Mouse (Mus musculus) heart, embryonic 13.5 days (tissue): Measurements from ENCODE around the gene Pkig. TPM values are rescaled to one million over a fixed set of nuclear protein-coding genes. Genes with fewer than 3 reads are reported as not detected.
"Not testable (repeated sequence)": the region's sequence is repeated elsewhere in the genome, so short reads cannot be mapped to it uniquely, and the experiment has no call there.

Experiments
- ATAC-seq: fragments of 200-750 bp; cut with Nextera tagmentation; 2 replicates; pipeline ENCODE4 v1.8.0; 2017; ENCODE audit warnings: moderate TSS enrichment; ENCODE audit not compliant: insufficient number of reproducible peaks, low FRiP score, low TSS enrichment; ENCODE audit errors: extremely low read depth
- H3K27ac ChIP-seq: fragments of 300-500 bp; sonication (generic); replicated peaks from 2 replicates; pipeline ENCODE4 v1.5.1; 2015; ENCODE audit warnings: moderate library complexity, mild to moderate bottlenecking, inconsistent platforms
- H3K27me3 ChIP-seq: fragments of 300-500 bp; sonication (generic); replicated peaks from 2 replicates; pipeline ENCODE4 v1.6.1; 2015; ENCODE audit warnings: mild to moderate bottlenecking, inconsistent platforms
- H3K36me3 ChIP-seq: fragments of 300-500 bp; sonication (generic); 2 replicates; pipeline ENCODE4 v1.6.1; 2015; ENCODE audit warnings: mild to moderate bottlenecking, inconsistent platforms
- H3K4me1 ChIP-seq: fragments of 300-500 bp; sonication (generic); 2 replicates; pipeline ENCODE4 v1.6.1; 2015; ENCODE audit warnings: inconsistent platforms
- H3K4me2 ChIP-seq: fragments of 300-500 bp; sonication (generic); 2 replicates; pipeline ENCODE4 v1.6.1; 2015; ENCODE audit warnings: inconsistent platforms, mild to moderate bottlenecking, moderate library complexity
- H3K4me3 ChIP-seq: fragments of 300-500 bp; sonication (generic); 2 replicates; pipeline ENCODE4 v1.5.1; 2015; ENCODE audit warnings: moderate library complexity, mild to moderate bottlenecking, inconsistent platforms
- H3K9ac ChIP-seq: fragments of 300-500 bp; sonication (generic); 2 replicates; pipeline ENCODE4 v1.6.1; 2015; ENCODE audit warnings: inconsistent platforms, mild to moderate bottlenecking, moderate library complexity
- H3K9me3 ChIP-seq: fragments of 300-500 bp; sonication (generic); 2 replicates; pipeline ENCODE4 v1.6.1; 2016; ENCODE audit warnings: inconsistent platforms
- WGBS: fragments of 180-500 bp; shearing (Covaris S2); methylation state at CpG from one replicate; pipeline ENCODE4 v1.1.7; 2015; ENCODE audit warnings: mixed read lengths; 5-methylcytosine and 5-hydroxymethylcytosine counted together
- polyA plus RNA-seq: library from polyadenylated mRNA; unstranded; fragments of >200 nt; fragmentation: Nextera tagmentation; extraction: Ambion mirVana; gene quantifications from 2 replicates; pipeline ENCODE4 v1.2.1, GENCODE M21; 2015

Pkig gene
- polyA plus RNA-seq, 1 experiment from 2014 or later, result 233 TPM

DNA sequence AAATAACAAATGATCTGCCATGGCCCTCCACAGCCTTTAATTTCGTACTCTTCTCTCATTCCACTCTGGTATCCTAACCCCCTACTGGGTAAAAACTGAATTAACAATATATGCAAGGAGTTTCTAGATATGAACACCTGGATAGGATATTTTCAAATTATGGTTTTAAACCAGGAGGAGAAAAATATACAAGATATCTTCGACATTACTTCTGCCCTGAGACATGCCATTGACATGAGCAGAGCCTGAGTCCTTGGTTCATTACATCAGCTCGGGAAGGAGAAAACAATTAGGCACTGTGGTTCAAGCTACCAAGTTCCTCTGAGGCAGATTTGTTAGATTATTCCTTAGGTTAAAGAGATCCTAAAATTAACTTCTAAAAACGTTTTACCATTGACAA lies 14.1 kb upstream of the Pkig start:
- WGBS, result 5% methylated on average over 4 of the region's 4 CpGs
- Histone ChIP-seq H3K36me3 (peaks cover 18% of the 10 kb centered on the region), H3K9me3 (no peaks in the 10 kb centered on the region), H3K4me1 (peaks cover 59% of the 10 kb centered on the region), H3K4me2 (peak overlapping the region; percentile 76), H3K9ac (peak overlapping the region; percentile 98), H3K27me3 (no peaks in the 10 kb centered on the region), H3K27ac (peak overlapping the region; percentile 100), H3K4me3 (peak overlapping the region; percentile 97)
- ATAC-seq, result no peak

DNA sequence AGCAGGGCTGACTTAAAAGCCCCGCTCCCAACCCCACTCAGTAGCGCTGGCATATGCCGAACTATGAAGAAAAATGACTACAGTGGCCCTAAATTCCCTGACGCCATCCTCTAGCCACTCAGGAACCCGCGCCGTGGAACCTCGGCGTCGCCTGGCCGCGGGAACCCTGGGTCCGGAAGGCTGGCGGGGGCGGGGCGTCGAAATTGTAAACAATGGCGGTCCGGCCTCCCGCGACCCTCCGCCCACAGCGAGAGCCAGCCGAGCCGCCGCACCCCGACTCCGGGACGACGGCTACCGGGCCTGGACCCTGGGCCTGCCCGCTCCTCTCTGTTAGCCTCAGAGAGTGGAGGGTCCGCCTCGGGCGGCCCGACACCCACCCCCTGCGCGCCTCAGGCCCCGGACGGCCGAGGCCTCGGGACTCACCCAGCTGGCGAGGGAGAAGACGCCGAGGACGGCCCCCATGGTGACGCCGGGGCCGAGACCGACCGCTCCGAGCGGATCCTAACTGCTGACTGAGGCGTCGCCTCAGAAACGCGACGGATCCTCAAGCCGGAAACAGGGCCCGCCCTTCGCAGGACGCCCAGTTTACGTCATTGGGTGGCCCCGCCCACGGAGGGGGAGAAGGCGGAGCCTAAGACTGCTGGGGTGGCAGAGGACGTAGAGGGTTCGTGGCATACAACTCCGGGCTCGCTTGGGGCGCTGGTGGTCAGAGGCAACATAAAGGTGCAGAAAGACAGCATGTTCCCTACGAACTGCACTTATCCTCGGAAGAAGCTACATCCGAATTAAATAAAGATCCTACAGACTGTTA lies 13.4 kb upstream of the Pkig start, which contains the start of gene Serinc3:
Gene Serinc3, minus strand, starts transcription at position 557 of the 811 bp plus-strand sequence.
- WGBS, result under 1% methylated on average over 74 of the region's 74 CpGs
- H3K4me3 ChIP-seq, result peak within 1 kb of the TSS; percentile 97
- peaks cover 52% of the 10 kb centered on the region for H3K4me1 ChIP-seq
- H3K9me3 ChIP-seq, result no peaks in the 10 kb centered on the region
- peak; percentile 91 for ATAC-seq
- H3K27me3 ChIP-seq, result no peaks in the 10 kb centered on the region
- H3K9ac ChIP-seq, result peak within 1 kb of the TSS; percentile 98
- peak within 1 kb of the TSS; percentile 100 for H3K27ac ChIP-seq
- H3K4me2 ChIP-seq, result peak within 1 kb of the TSS; percentile 76
- peaks cover 18% of the 10 kb centered on the region for H3K36me3 ChIP-seq

GRCm38 (mm10) chr2:163645700-163646460 lies 12.3 kb upstream of the Pkig start:
- no peaks in the 10 kb centered on the region for H3K27me3 ChIP-seq
- 51% methylated on average over 11 of the region's 11 CpGs for WGBS
- no peak for ATAC-seq
- peaks cover 12% of the 10 kb centered on the region; the same call in 1 of the 2 replicates for H3K36me3 ChIP-seq
- H3K27ac ChIP-seq, result peak overlapping the region; percentile 100
- peak overlapping the region; percentile 97; the same call in 1 of the 2 replicates for H3K4me3 ChIP-seq
- H3K4me2 ChIP-seq, result peak overlapping the region; percentile 76
- H3K9ac ChIP-seq, result peak overlapping the region; percentile 65
- peaks cover 41% of the 10 kb centered on the region for H3K4me1 ChIP-seq
- H3K9me3 ChIP-seq, result peaks cover 7% of the 10 kb centered on the region

DNA sequence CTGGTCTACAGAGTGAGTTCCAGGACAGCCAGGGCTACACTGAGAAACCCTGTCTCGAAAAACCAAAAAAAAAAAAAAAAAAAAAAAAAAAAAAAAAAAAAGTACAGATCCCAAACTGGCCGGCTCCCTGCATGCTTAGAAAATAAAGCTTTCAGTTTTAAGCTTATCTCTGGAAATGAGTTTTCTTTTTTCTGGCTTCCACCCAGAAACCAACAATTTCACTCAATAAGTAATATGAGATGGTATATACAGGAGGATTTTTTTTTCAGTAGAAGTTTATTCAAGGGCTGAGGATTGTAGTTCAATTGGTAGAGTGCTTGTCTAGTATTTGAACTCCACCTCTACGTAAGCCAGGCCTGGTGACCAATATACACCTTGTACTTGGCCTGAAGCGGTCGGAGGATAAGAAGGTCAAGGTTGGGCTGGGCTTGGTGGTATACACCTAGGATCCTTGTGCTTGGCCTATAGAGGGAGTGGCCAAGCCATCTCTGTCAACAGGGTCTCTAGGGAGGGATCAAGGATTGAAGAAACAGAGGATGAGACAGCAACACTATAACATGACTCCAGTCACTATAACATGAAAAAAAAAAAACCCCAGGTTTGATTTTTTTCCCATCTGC lies 11.6 kb upstream of the Pkig start:
- H3K9ac ChIP-seq, result no peak overlapping the region
- H3K4me3 ChIP-seq, result no peak overlapping the region
- 0 out of 2 replicates have a peak, but pooled peaks cover 8% of the 10 kb centered on the region for H3K36me3 ChIP-seq
- no peak for ATAC-seq
- 89% methylated on average over 5 of the region's 5 CpGs for WGBS
- peaks cover 7% of the 10 kb centered on the region for H3K9me3 ChIP-seq
- peaks cover 34% of the 10 kb centered on the region for H3K4me1 ChIP-seq
- no peak overlapping the region for H3K4me2 ChIP-seq
- no peaks in the 10 kb centered on the region for H3K27me3 ChIP-seq
- no peak overlapping the region for H3K27ac ChIP-seq

GRCm38 (mm10) chr2:163655699-163656098 lies 2.5 kb upstream of the Pkig start:
- ATAC-seq, H3K36me3 ChIP-seq, H3K4me3 ChIP-seq, H3K27ac ChIP-seq, H3K4me2 ChIP-seq, H3K9me3 ChIP-seq, H3K9ac ChIP-seq, H3K27me3 ChIP-seq: not testable (repeated sequence)
- 93% methylated on average over 9 of the region's 12 CpGs for whole genome bisulfite sequencing
- H3K4me1 ChIP-seq, result peaks cover 18% of the 10 kb centered on the region

DNA sequence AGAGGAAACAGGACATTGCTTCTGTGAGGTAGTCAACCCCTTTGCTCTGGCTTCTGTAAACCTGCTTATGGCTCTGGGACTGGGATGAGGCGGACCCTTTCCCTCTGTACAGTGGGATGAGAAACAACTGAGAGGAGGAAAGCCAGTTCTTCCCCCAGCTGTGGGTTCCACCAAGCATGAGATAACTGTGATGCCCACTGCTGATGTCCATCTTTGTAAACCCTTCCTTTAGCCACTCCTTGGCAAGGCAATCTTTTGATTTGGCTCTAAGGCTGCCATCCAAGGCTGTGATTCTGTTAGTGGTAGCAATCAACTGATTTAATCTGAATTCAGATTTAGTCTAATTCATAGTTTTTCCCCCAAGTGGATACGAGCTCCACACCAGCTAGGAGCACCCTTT lies 700 bp upstream of the Pkig start:
- no peak overlapping the region for H3K9ac ChIP-seq
- no peak overlapping the region for H3K4me2 ChIP-seq
- H3K27ac ChIP-seq, result no peak overlapping the region
- no peaks in the 10 kb centered on the region for H3K36me3 ChIP-seq
- H3K27me3 ChIP-seq, result no peaks in the 10 kb centered on the region
- no peak overlapping the region for H3K4me3 ChIP-seq
- H3K4me1 ChIP-seq, result peaks cover 36% of the 10 kb centered on the region
- no peak for ATAC-seq
- 75% methylated on average over 2 of the region's 2 CpGs for WGBS
- no peaks in the 10 kb centered on the region for H3K9me3 ChIP-seq

GRCm38 (mm10) chr2:163658941-163659340 lies 755 bp downstream of the Pkig start:
- peak overlapping the region; percentile 89 for H3K4me3 ChIP-seq
- no peak for ATAC-seq
- under 1% methylated on average over 8 of the region's 8 CpGs for WGBS
- H3K36me3 ChIP-seq, result peaks cover under 1% of the 10 kb centered on the region
- peak overlapping the region; percentile 93 for H3K9ac ChIP-seq
- peak overlapping the region; percentile 88 for H3K27ac ChIP-seq
- H3K27me3 ChIP-seq, result no peaks in the 10 kb centered on the region
- peaks cover 50% of the 10 kb centered on the region for H3K4me1 ChIP-seq
- no peaks in the 10 kb centered on the region for H3K9me3 ChIP-seq
- H3K4me2 ChIP-seq, result peak overlapping the region; percentile 79

DNA sequence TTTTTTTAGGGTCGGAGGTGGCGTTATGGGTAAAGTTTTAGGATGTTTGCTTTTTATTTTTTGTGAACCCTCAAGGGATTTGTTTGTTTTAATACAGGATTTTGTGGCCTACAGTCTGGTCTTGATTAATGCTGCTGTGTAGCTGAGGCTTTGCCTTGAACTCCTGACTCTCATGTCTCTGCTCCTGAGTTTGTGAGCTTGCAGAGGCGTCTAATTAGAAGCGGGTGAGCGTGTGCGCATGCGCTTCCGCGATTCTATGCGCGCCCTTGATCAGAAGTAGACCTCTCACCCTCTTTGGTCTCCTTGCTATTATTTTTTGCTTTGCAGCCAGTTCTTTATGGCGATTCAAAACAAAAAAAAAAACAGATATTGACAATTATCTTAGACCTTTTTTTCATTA lies 1.2 kb downstream of the Pkig start:
- Histone ChIP-seq H3K4me1 (peaks cover 55% of the 10 kb centered on the region), H3K27ac (peak overlapping the region; percentile 88), H3K4me3 (peak overlapping the region; percentile 89), H3K9ac (peak overlapping the region; percentile 93), H3K9me3 (no peaks in the 10 kb centered on the region), H3K36me3 (peaks cover 3% of the 10 kb centered on the region), H3K4me2 (peak overlapping the region; percentile 79), H3K27me3 (no peaks in the 10 kb centered on the region)
- WGBS, result 79% methylated on average over 12 of the region's 12 CpGs
- no peak for ATAC-seq

DNA sequence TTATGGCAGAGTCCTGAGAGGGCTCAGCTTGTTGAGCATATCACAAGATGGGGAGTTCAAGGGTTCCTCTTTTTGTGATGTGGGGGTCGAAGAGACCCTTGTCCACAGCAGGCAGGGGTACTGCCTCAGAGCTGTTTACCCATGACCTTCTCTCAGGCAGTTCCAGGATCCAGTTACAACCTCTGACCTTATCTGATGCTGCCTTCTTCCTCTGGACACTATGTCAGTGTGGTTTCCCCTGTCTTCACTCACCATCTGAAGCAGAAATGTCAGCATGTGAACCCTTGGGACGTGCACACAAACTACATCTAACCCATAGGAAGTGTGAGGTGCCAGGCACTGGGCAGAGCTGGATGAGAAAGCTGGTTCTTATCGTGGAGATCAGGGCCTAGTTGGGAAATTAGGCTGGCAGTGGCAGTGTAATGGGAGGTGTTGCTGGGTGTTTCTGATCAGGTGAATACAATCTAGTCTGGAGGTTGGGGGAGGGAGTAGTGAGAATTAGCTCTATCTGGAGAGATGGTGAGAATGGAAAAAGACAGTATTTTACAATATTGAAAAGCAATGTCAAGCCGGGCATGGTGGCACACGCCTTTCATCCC lies 2.0 kb downstream of the Pkig start:
- H3K9ac ChIP-seq, result peak overlapping the region; percentile 45
- no peak for ATAC-seq
- H3K36me3 ChIP-seq, result peaks cover 3% of the 10 kb centered on the region
- H3K4me2 ChIP-seq, result peak overlapping the region; percentile 79
- no peaks in the 10 kb centered on the region for H3K27me3 ChIP-seq
- H3K9me3 ChIP-seq, result no peaks in the 10 kb centered on the region
- H3K4me1 ChIP-seq, result peaks cover 63% of the 10 kb centered on the region
- no peak overlapping the region for H3K27ac ChIP-seq
- no peak overlapping the region for H3K4me3 ChIP-seq
- WGBS, result 72% methylated on average over 5 of the region's 5 CpGs

GRCm38 (mm10) chr2:163661371-163661850 lies 3.2 kb downstream of the Pkig start:
- ATAC-seq, result no peak
- Histone ChIP-seq H3K27ac (peak overlapping the region; percentile 16; the same call in 1 of the 2 replicates), H3K36me3 (peaks cover 9% of the 10 kb centered on the region), H3K4me2 (no peak overlapping the region; the same call in 1 of the 2 replicates), H3K4me1 (peaks cover 66% of the 10 kb centered on the region), H3K9me3 (no peaks in the 10 kb centered on the region; the same call in 1 of the 2 replicates), H3K27me3 (no peaks in the 10 kb centered on the region), H3K9ac (peak overlapping the region; percentile 48), H3K4me3 (no peak overlapping the region)
- 53% methylated on average over 6 of the region's 6 CpGs for WGBS
